Mouse (Mus musculus) intestine, embryonic 14.5 days (tissue): ENCODE results near the gene Rps6kl1. TPM values are rescaled to one million over a fixed set of nuclear protein-coding genes. Genes with fewer than 3 reads are reported as not detected.

Source experiments
- polyA plus RNA-seq: library from polyadenylated mRNA; unstranded; fragments of >200 nt; fragmentation: Nextera tagmentation; extraction: Ambion mirVana; gene quantifications from 2 replicates; pipeline ENCODE4 v1.2.1, GENCODE M21; 2014

Rps6kl1 gene
- polyA plus RNA-seq, 1 experiment from 2014 or later = 2.9 TPM

Other genes with a start within 250 kb of the Rps6kl1 start
- 144 and 149 TPM in 2 replicates for gene Fcf1, start 180.4 kb downstream of the Rps6kl1 start, polyA plus RNA-seq
- 13.5 TPM in 2 replicates for gene Arel1, start 180.4 kb downstream of the Rps6kl1 start, polyA plus RNA-seq
- 40.0 and 40.8 TPM in 2 replicates for gene Ylpm1, start 154.9 kb downstream of the Rps6kl1 start, polyA plus RNA-seq
- gene Prox2, start 40.5 kb downstream of the Rps6kl1 start, polyA plus RNA-seq = 2.2 and 2.7 TPM in 2 replicates
- 110 and 115 TPM in 2 replicates for gene Dlst, start 40.4 kb downstream of the Rps6kl1 start, polyA plus RNA-seq
- gene Pgf, start 26.5 kb upstream of the Rps6kl1 start, polyA plus RNA-seq = 19.2 and 20.4 TPM in 2 replicates
- gene Eif2b2, start 68.2 kb upstream of the Rps6kl1 start, polyA plus RNA-seq = 83.5 and 86.2 TPM in 2 replicates
- 8.6 and 9.3 TPM in 2 replicates for gene Mlh3, start 119.3 kb upstream of the Rps6kl1 start, polyA plus RNA-seq
- gene Acyp1, start 137.2 kb upstream of the Rps6kl1 start, polyA plus RNA-seq = 52.7 and 53.5 TPM in 2 replicates
- gene Zc2hc1c, start 137.3 kb upstream of the Rps6kl1 start, polyA plus RNA-seq = 2.1 and 2.5 TPM in 2 replicates
- 16.5 and 17.2 TPM in 2 replicates for gene Nek9, start 188.1 kb upstream of the Rps6kl1 start, polyA plus RNA-seq
- gene Tmed10, start 223.6 kb upstream of the Rps6kl1 start, polyA plus RNA-seq = 344 TPM in 2 replicates